Mouse (Mus musculus): ENCODE results near the gene Cetn3. TPM values are rescaled to one million over a fixed set of nuclear protein-coding genes. Genes with fewer than 3 reads are reported as not detected.

The Cetn3 gene
- polyA plus RNA-seq (2017; shearing (Covaris generic)) = 198 TPM

DNA sequence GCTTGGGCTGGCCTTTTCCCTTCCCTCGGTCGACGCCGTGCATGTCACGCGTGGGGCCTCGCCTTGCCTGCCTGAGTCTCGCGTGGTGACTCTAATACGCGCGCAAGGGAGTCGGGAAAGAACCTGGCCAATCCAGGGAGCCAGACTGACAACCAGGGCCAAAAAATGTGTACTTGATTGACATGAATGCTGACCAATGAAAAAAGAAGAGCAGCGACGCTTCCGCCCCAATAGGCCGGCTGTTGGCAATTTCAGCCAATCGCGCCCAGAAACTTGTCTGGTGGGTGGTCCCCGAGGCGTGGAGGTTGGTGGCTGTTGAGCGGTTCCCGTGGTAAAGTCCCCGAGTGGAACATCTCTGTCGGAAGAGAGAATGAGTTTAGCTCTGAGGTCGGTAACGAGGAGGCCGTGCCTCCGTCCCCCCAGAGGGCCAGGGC, at the start of gene Cetn3:
Cetn3 (plus strand) TSS at position 107 of the 434 bp plus-strand sequence.

Other genes with a start within 250 kb of the Cetn3 start
- gene Adgrv1, start 149.9 kb upstream of the Cetn3 start, polyA plus RNA-seq (2017; shearing (Covaris generic)) = 0.32 TPM
- gene Lysmd3, start 125.4 kb upstream of the Cetn3 start, polyA plus RNA-seq (2017; shearing (Covaris generic)) = 14.2 TPM
- gene Polr3g, start 72.1 kb upstream of the Cetn3 start, polyA plus RNA-seq (2017; shearing (Covaris generic)) = 13.7 TPM
- 13.9 TPM for gene Mblac2, start 71.7 kb upstream of the Cetn3 start, polyA plus RNA-seq (2017; shearing (Covaris generic))

Data from CD4-positive, CD25-positive, alpha-beta regulatory T cell (primary cell).